24 mouse cellular contexts compared by ENCODE assay signal in genomic region chr2:173948586-173948985, GRCm38 (mm10).
"Had no signal": no experiment of that assay in that cellular context is flagged by ENCODE, and none has a peak within 500 bp of the region (broad histone marks: within the 10 kb centered on the region; RNA-seq: fewer than 3 reads in every experiment).

No protein-coding gene starts in this region.

- H3K27me3 ChIP-seq: limb, embryonic 12.5 days; limb, embryonic 15.5 days; lung, embryonic 15.5 days; megakaryocyte, embryonic 14.5 days; neural tube, embryonic 12.5 days; neural tube, embryonic 15.5 days had no signal

- ATAC-seq: inflammation-experienced regulatory T-cells, adult 6 months; intestine, embryonic 16.5 days had no signal

- H3K9ac ChIP-seq: limb, embryonic 12.5 days; limb, embryonic 15.5 days; liver, embryonic 14.5 days; lung, embryonic 15.5 days; neural tube, embryonic 12.5 days; neural tube, embryonic 15.5 days had no signal

- DNase-seq: kidney, adult 2 months; kidney, postnatal 36 days; layer of hippocampus, postnatal 36 days; lung, adult 18-20 months; lung, postnatal 10 days; lung, postnatal 36 days; midbrain, embryonic 14.5 days; right cerebral cortex, adult 18-20 months; right cerebral cortex, postnatal 14 days; right cerebral cortex, postnatal 4 days; thymus, adult 18-20 months; thymus, postnatal 36 days had no signal

- H3K36me3 ChIP-seq: limb, embryonic 12.5 days; limb, embryonic 15.5 days; lung, embryonic 15.5 days; neural tube, embryonic 12.5 days; neural tube, embryonic 15.5 days had no signal

- H3K4me2 ChIP-seq: limb, embryonic 12.5 days; limb, embryonic 15.5 days; lung, embryonic 15.5 days; midbrain, embryonic 11.5 days; neural tube, embryonic 12.5 days; neural tube, embryonic 15.5 days had no signal

- H3K9me3 ChIP-seq: limb, embryonic 15.5 days; lung, embryonic 15.5 days had no signal

- H3K27ac ChIP-seq: kidney, postnatal 0 days; left cerebral cortex, adult 2 months; limb, embryonic 12.5 days; limb, embryonic 15.5 days; liver, embryonic 14.5 days; lung, embryonic 15.5 days; neural tube, embryonic 12.5 days; neural tube, embryonic 15.5 days had no signal

- H3K4me1 ChIP-seq: limb, embryonic 15.5 days; lung, embryonic 15.5 days; megakaryocyte, embryonic 14.5 days; neural tube, embryonic 15.5 days had no signal

- H3K4me3 ChIP-seq: left cerebral cortex, adult 2 months; limb, embryonic 12.5 days; limb, embryonic 15.5 days; lung, embryonic 15.5 days; megakaryocyte, embryonic 14.5 days; neural tube, embryonic 12.5 days; neural tube, embryonic 15.5 days had no signal
